Mouse (Mus musculus): ENCODE measurements around the gene Tbc1d1. TPM values are rescaled to one million over a fixed set of nuclear protein-coding genes. Genes with fewer than 3 reads are reported as not detected.

Tbc1d1 gene
- polyA plus RNA-seq, 1 experiment from 2014 or later: 21.1 TPM

DNA sequence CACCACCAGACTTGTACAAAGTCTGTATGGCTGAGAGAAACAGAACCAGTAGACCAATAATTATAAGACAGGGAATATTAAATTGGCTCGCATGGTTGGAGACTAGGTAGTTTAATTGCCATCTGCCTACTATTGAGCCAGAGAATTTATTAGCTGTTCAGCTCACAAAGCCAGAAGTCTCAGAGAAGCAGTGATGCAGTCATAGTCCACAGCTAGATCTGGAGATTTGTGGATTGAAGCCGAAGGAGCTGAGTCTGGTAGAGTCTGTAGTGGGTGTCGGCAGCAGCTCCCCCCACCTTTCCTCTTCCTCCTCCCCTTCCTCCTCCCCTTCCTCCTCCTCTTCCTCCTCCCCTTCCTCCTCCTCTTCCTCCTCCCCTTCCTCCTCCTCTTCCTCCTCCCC is 184.3 kb downstream of the Tbc1d1 start:
- WGBS: 91% methylated on average over 3 of the region's 3 CpGs
- Histone ChIP-seq H3K4me3 (no peak overlapping the region), H3K9me3 (no peaks in the 10 kb centered on the region), H3K4me1 (peaks cover 24% of the 10 kb centered on the region), H3K27me3 (no peaks in the 10 kb centered on the region), H3K9ac (replicated peaks) (no peak overlapping the region), H3K36me3 (no peaks in the 10 kb centered on the region), H3K27ac (replicated peaks) (no peak overlapping the region), H3K4me2 (replicated peaks) (no peak overlapping the region)
- ATAC-seq (ENCODE audit: low FRiP score, low read depth): no peak

DNA sequence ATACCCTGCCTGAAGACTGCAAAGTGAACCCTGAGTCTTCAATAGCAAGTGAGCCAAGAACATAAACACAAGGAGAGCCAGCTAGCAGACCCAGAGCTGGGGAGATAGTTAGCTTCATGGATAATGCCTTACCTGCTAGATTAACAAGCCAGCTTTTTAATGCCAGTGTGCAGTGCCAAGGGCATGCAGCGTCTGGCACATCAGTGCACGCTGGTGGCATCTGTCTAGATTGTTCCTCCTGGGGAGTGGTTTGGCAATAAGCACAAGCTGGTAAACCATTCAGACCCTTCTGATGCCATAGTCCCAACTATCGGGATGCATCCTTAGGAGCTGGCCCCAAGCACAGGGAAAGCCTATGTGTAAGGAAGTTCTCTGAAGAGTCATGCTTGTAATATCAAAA is 185.6 kb downstream of the Tbc1d1 start:
- Histone ChIP-seq H3K4me2 (replicated peaks) (no peak overlapping the region), H3K27me3 (no peaks in the 10 kb centered on the region), H3K9me3 (no peaks in the 10 kb centered on the region), H3K4me1 (peaks cover 30% of the 10 kb centered on the region), H3K4me3 (no peak overlapping the region), H3K9ac (replicated peaks) (no peak overlapping the region), H3K27ac (replicated peaks) (no peak overlapping the region), H3K36me3 (no peaks in the 10 kb centered on the region)
- ATAC-seq (ENCODE audit: low FRiP score, low read depth): no peak
- 97% methylated on average over 3 of the region's 3 CpGs for WGBS

- WGBS: 94% methylated on average over 10 of the region's 10 CpGs
- no peak for ATAC-seq (ENCODE audit: low FRiP score, low read depth)
- Histone ChIP-seq H3K9ac (replicated peaks) (no peak overlapping the region), H3K4me3 (no peak overlapping the region), H3K27ac (replicated peaks) (no peak overlapping the region), H3K4me2 (replicated peaks) (no peak overlapping the region), H3K27me3 (no peaks in the 10 kb centered on the region), H3K36me3 (no peaks in the 10 kb centered on the region), H3K9me3 (no peaks in the 10 kb centered on the region), H3K4me1 (peaks cover 25% of the 10 kb centered on the region)
Observed at GRCm38 (mm10) chr5:64342138-64342537, 186.0 kb downstream of the Tbc1d1 start.

DNA sequence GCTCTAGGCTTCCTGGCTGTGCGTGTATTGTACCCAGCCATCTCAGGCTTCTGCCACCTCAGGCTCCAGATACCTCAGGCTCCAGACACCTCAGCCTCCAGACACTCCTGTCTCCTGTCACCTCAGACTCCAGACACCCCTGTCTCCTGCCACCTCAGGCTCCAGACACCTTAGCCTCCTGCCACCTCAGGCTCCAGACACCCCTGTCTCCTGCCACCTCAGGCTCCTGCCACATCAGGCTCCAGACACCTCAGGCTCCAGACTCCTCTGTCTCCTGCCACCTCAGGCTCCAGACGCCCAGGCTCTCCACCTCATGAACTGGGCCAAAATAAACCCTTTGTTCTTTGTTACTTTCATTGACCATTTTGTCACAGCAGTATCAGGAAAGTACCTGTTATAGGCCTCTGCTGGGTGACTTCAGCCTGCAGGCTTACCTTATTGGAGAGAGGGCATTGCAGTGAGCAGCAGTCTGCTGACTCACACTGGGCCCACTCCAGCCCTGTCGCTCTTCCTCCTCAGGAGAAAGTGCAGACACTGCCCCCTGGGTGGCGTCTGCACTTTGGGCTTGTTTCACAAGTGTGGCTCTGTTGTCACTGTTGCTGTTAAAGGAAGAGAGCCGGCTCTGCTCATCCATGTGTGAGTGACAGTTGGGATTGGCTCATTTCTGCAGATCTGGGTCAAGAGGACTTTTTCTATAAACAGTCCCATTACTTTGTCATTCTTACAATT is 188.0 kb downstream of the Tbc1d1 start:
- no peak overlapping the region for H3K4me3 ChIP-seq
- peaks cover 24% of the 10 kb centered on the region for H3K4me1 ChIP-seq
- no peaks in the 10 kb centered on the region for H3K36me3 ChIP-seq
- no peak overlapping the region for H3K4me2 ChIP-seq (replicated peaks)
- no peaks in the 10 kb centered on the region for H3K9me3 ChIP-seq
- H3K9ac ChIP-seq (replicated peaks): no peak overlapping the region
- WGBS: 47% methylated on average over 5 of the region's 5 CpGs
- ATAC-seq (ENCODE audit: low FRiP score, low read depth): no peak
- no peaks in the 10 kb centered on the region for H3K27me3 ChIP-seq
- H3K27ac ChIP-seq (replicated peaks): peak overlapping the region; percentile 40

DNA sequence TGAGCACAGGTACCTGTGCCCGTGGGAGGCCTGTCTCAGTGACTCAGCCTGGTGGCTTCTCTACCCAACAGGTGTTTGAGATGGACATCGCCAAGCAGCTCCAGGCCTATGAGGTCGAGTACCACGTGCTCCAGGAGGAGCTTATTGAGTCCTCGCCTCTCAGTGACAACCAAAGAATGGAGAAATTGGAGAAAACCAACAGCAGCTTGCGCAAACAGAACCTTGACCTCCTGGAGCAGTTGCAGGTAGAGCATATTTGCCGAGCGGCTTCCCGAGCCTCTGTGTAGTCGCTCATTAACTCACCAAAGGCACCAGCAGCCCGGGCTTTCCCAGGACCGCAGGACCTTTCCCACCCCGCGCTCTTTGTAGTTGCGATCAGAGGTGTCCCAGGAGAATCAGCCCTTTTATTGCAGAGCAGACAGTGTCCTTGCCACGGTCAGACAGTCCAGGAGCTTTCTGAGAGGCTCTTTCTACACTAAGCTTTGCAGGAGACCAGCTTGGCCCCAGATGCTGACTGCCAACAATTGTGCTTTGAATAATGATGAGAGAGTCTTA is 189.2 kb downstream of the Tbc1d1 start:
- peaks cover 24% of the 10 kb centered on the region for H3K4me1 ChIP-seq
- H3K4me3 ChIP-seq: no peak overlapping the region
- no peaks in the 10 kb centered on the region for H3K36me3 ChIP-seq
- peak overlapping the region; percentile 76 for H3K27ac ChIP-seq (replicated peaks)
- WGBS: 50% methylated on average over 16 of the region's 16 CpGs
- H3K4me2 ChIP-seq (replicated peaks): no peak overlapping the region
- no peaks in the 10 kb centered on the region for H3K9me3 ChIP-seq
- H3K9ac ChIP-seq (replicated peaks): no peak overlapping the region
- peak; percentile 88 for ATAC-seq (ENCODE audit: low FRiP score, low read depth)
- H3K27me3 ChIP-seq: no peaks in the 10 kb centered on the region

DNA sequence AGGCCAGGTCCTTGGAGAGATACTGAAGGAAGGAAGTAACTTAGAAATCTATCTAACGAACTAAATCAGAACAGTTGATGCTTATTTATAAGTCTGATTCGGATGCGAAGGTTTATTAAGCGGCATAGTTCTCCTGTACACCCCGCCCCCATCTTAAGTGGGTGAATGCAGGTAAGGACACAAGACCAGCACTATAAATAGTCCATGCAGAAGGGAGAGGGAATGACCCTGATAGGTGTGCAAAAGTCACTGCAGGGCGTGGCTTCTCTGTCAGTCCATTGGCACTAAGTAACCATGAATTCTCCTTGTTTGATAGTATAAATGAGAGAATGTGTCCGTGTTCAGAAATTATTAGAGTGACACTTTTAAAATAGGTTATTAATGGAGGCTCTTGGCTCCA is 189.7 kb downstream of the Tbc1d1 start:
- no peaks in the 10 kb centered on the region for H3K36me3 ChIP-seq
- WGBS: 86% methylated on average over 7 of the region's 7 CpGs
- H3K4me1 ChIP-seq: peaks cover 24% of the 10 kb centered on the region
- H3K4me2 ChIP-seq (replicated peaks): no peak overlapping the region
- no peaks in the 10 kb centered on the region for H3K9me3 ChIP-seq
- no peak overlapping the region for H3K4me3 ChIP-seq
- H3K27ac ChIP-seq (replicated peaks): peak overlapping the region; percentile 76
- ATAC-seq (ENCODE audit: low FRiP score, low read depth): 0 out of 2 replicates have a peak, but pooled peaks have one; percentile 9
- no peak overlapping the region for H3K9ac ChIP-seq (replicated peaks)
- no peaks in the 10 kb centered on the region for H3K27me3 ChIP-seq

DNA sequence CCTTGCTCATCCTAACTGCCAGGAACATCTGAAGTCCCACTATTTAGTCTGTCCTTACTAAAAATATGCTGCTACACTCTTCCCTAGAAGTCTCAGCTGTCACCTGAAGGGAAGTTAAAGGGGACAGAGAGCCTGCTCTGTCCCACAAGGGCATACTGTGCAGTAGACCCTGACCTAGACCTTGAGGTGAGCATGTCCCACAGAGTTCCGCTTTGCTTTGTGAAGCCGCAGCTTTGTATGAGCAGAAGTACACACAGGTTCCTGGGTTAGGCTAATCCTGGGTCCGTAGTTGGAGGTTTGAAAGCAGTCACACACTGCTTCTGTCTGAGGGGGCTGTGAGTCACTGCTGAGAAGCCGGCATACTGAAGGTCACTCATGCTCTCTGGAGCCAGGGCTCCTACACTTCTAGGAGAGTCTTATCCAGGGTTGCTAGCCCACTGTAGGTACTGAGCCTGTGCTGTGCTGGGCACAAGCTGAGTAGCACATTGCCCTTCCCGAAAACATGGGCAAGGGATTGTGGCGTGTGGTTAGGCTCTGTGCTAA is 190.3 kb downstream of the Tbc1d1 start:
- no peaks in the 10 kb centered on the region for H3K36me3 ChIP-seq
- H3K27me3 ChIP-seq: no peaks in the 10 kb centered on the region
- no peak overlapping the region for H3K4me3 ChIP-seq
- 82% methylated on average over 6 of the region's 6 CpGs for WGBS
- no peak overlapping the region for H3K4me2 ChIP-seq (replicated peaks)
- H3K9me3 ChIP-seq: no peaks in the 10 kb centered on the region
- H3K27ac ChIP-seq (replicated peaks): peak overlapping the region; percentile 56; the same call in 1 of the 2 replicates
- no peak overlapping the region for H3K9ac ChIP-seq (replicated peaks)
- peaks cover 24% of the 10 kb centered on the region for H3K4me1 ChIP-seq
- no peak for ATAC-seq (ENCODE audit: low FRiP score, low read depth)

DNA sequence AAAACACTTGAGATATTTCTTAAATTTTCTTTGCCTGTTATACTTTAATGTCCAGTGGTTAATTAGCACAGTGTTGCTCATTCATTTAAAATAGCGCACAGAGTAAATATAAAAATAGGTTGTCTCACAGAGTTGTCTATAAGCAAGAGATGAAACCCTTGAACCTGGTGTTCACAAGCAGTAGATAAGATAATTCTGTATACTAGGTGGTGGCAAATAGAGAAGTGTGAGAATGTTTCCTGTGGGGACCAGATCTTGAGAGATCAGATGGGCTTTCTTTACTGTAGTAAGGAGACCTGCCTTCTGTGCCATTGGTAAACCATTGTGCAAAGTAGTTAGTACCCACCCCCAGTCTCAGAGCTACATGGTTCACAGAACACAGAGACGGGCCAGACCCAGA is 192.1 kb downstream of the Tbc1d1 start:
- H3K27me3 ChIP-seq: no peaks in the 10 kb centered on the region
- H3K4me3 ChIP-seq: no peak overlapping the region
- no peak overlapping the region for H3K27ac ChIP-seq (replicated peaks)
- no peak overlapping the region for H3K9ac ChIP-seq (replicated peaks)
- WGBS: 100% methylated on average over 2 of the region's 2 CpGs
- H3K9me3 ChIP-seq: no peaks in the 10 kb centered on the region
- peaks cover 4% of the 10 kb centered on the region; the same call in 1 of the 2 replicates for H3K36me3 ChIP-seq
- ATAC-seq (ENCODE audit: low FRiP score, low read depth): no peak
- no peak overlapping the region for H3K4me2 ChIP-seq (replicated peaks)
- H3K4me1 ChIP-seq: peaks cover 24% of the 10 kb centered on the region

GRCm38 (mm10) chr5:64348780-64349179 is 192.7 kb downstream of the Tbc1d1 start:
- ATAC-seq (ENCODE audit: low FRiP score, low read depth): no peak
- Histone ChIP-seq H3K4me1 (peaks cover 24% of the 10 kb centered on the region), H3K27me3 (no peaks in the 10 kb centered on the region), H3K4me2 (replicated peaks) (no peak overlapping the region), H3K4me3 (no peak overlapping the region), H3K9me3 (no peaks in the 10 kb centered on the region), H3K27ac (replicated peaks) (0 out of 2 replicates have a peak overlapping the region, but pooled peaks have one; percentile 20), H3K36me3 (peaks cover 4% of the 10 kb centered on the region; the same call in 1 of the 2 replicates), H3K9ac (replicated peaks) (no peak overlapping the region)
- WGBS: 88% methylated on average over 8 of the region's 8 CpGs

- WGBS: 85% methylated on average over 6 of the region's 6 CpGs
- H3K27ac ChIP-seq (replicated peaks): no peak overlapping the region
- ATAC-seq (ENCODE audit: low FRiP score, low read depth): no peak
- H3K4me3 ChIP-seq: no peak overlapping the region
- peaks cover 4% of the 10 kb centered on the region; the same call in 1 of the 2 replicates for H3K36me3 ChIP-seq
- H3K9ac ChIP-seq (replicated peaks): no peak overlapping the region
- no peaks in the 10 kb centered on the region for H3K9me3 ChIP-seq
- no peak overlapping the region for H3K4me2 ChIP-seq (replicated peaks)
- H3K4me1 ChIP-seq: peaks cover 4% of the 10 kb centered on the region; the same call in 1 of the 2 replicates
- no peaks in the 10 kb centered on the region for H3K27me3 ChIP-seq
Observed at GRCm38 (mm10) chr5:64351968-64352367, 195.9 kb downstream of the Tbc1d1 start.

GRCm38 (mm10) chr5:64358639-64359584 is 202.8 kb downstream of the Tbc1d1 start:
- Histone ChIP-seq H3K27me3 (no peaks in the 10 kb centered on the region), H3K36me3 (no peaks in the 10 kb centered on the region), H3K4me3 (no peak overlapping the region), H3K4me2 (replicated peaks) (no peak overlapping the region), H3K9me3 (no peaks in the 10 kb centered on the region), H3K4me1 (peaks cover 13% of the 10 kb centered on the region), H3K9ac (replicated peaks) (no peak overlapping the region), H3K27ac (replicated peaks) (no peak overlapping the region)
- 86% methylated on average over 18 of the region's 18 CpGs for WGBS
- no peak for ATAC-seq (ENCODE audit: low FRiP score, low read depth)

Data from midbrain, embryonic 12.5 days (tissue).